Mouse (Mus musculus): ENCODE measurements around the gene Rhbdf2. TPM values are rescaled to one million over a fixed set of nuclear protein-coding genes. Genes with fewer than 3 reads are reported as not detected.
"Not testable (repeated sequence)": the region's sequence is repeated elsewhere in the genome, so short reads cannot be mapped to it uniquely, and the experiment has no call there.

Rhbdf2 gene
- total and polyA plus RNA-seq, 2 experiments from 2014 or later, result 6.1 to 19.0 TPM

DNA sequence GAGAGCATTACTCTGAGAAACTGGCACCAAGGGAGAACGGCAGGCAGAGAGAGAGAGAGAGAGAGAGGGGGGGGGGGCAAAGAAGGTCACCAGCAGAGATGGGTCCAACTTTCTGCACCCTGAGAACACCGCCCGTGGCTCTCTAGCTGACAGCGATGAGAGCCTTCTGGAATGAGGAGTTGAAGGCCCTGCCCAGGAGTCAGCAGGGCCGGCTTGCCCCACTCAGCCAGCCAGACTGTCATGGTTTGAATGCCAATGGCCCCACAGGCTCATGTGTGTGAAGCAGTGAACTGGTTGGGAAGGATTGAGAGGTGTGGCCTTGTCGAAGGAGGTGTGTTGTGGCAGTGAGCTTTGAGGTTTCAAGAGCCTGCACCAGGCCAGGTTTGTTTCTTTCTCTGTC is 13.6 kb downstream of the Rhbdf2 start:
- peaks cover 35% of the 10 kb centered on the region for H3K4me1 ChIP-seq (ENCODE audit: control insufficient read depth, insufficient read depth)
- TF ChIP-seq EP300 (IDR thresholded peaks at IDR 0.05; ENCODE audit: low read depth) (no peak), CTCF (IDR thresholded peaks at IDR 0.05; ENCODE audit: low read depth) (no peak)

DNA sequence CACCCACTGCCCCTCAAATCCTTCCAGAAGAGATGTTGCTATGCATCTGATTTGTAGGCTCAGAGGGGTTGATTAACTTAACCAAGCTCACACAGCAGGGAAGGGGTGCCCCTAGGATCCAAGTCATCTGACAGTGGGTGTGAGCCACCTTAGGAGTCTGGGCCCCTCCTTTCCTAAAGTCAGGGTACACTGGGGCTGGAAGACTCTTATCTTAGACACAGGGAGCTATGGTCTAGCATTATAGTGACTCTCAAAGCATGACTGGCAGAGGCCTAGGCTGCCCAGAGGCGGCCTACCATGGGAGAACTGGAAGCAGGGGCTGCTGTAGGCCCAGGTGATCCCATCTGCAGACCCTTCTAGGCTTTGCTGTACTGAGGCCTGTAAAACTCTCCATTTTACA is 14.3 kb downstream of the Rhbdf2 start:
- no peaks in the 10 kb centered on the region for H3K27me3 ChIP-seq (ENCODE audit: control insufficient read depth, insufficient read depth, low read length)
- H3K4me1 ChIP-seq (ENCODE audit: control insufficient read depth, insufficient read depth), result peaks cover 31% of the 10 kb centered on the region
- H3K4me2 ChIP-seq (ENCODE audit: low read depth, low read length), result no peak overlapping the region
- DNase-seq (ENCODE audit: low spot score), result no peak
- no peak overlapping the region for H3K9ac ChIP-seq (replicated peaks; ENCODE audit: low read depth, low read length)
- peaks cover 18% of the 10 kb centered on the region for H3K36me3 ChIP-seq (replicated peaks; ENCODE audit: control insufficient read depth, insufficient read depth, low read length)
- no peak for ATAC-seq (ENCODE audit: insufficient read depth, low read depth)
- no peak for TF ChIP-seq CTCF (IDR thresholded peaks at IDR 0.05; ENCODE audit: low read depth)
- TF ChIP-seq EP300 (IDR thresholded peaks at IDR 0.05; ENCODE audit: low read depth), result no peak
- H3K27ac ChIP-seq (ENCODE audit: low read depth), result no peak overlapping the region
- H3K9me3 ChIP-seq (replicated peaks; ENCODE audit: control insufficient read depth, low read length), result no peaks in the 10 kb centered on the region
- H3K4me3 ChIP-seq (ENCODE audit: low read depth, low read length), result no peak overlapping the region
- 86% methylated on average over 1 of the region's 1 CpGs for WGBS

More for the DNA sequence above, 13.6 kb downstream of the Rhbdf2 start:
- no peaks in the 10 kb centered on the region for H3K9me3 ChIP-seq (replicated peaks; ENCODE audit: control insufficient read depth, low read length)
- DNase-seq (ENCODE audit: low spot score) (no peak), ATAC-seq (ENCODE audit: insufficient read depth, low read depth) (no peak)
- no peak overlapping the region for H3K4me3 ChIP-seq (ENCODE audit: low read depth, low read length)
- H3K9ac ChIP-seq (replicated peaks; ENCODE audit: low read depth, low read length), result no peak overlapping the region
- no peak overlapping the region for H3K27ac ChIP-seq (ENCODE audit: low read depth)
- 82% methylated on average over 6 of the region's 6 CpGs for WGBS
- no peak overlapping the region for H3K4me2 ChIP-seq (ENCODE audit: low read depth, low read length)
- peaks cover 15% of the 10 kb centered on the region for H3K36me3 ChIP-seq (replicated peaks; ENCODE audit: control insufficient read depth, insufficient read depth, low read length)
- H3K27me3 ChIP-seq (ENCODE audit: control insufficient read depth, insufficient read depth, low read length), result no peaks in the 10 kb centered on the region

GRCm38 (mm10) chr11:116611883-116612282 is 14.9 kb downstream of the Rhbdf2 start:
- H3K4me3 ChIP-seq (ENCODE audit: low read depth, low read length), result no peak overlapping the region
- no peak overlapping the region for H3K27ac ChIP-seq (ENCODE audit: low read depth)
- DNase-seq (ENCODE audit: low spot score) (no peak), ATAC-seq (ENCODE audit: insufficient read depth, low read depth) (no peak)
- WGBS, result 86% methylated on average over 9 of the region's 9 CpGs
- H3K36me3 ChIP-seq (replicated peaks; ENCODE audit: control insufficient read depth, insufficient read depth, low read length), result peaks cover 22% of the 10 kb centered on the region
- H3K9ac ChIP-seq (replicated peaks; ENCODE audit: low read depth, low read length), result no peak overlapping the region
- H3K4me1 ChIP-seq (ENCODE audit: control insufficient read depth, insufficient read depth), result peaks cover 25% of the 10 kb centered on the region
- H3K4me2 ChIP-seq (ENCODE audit: low read depth, low read length), result no peak overlapping the region
- H3K27me3 ChIP-seq (ENCODE audit: control insufficient read depth, insufficient read depth, low read length), result no peaks in the 10 kb centered on the region
- TF ChIP-seq EP300 (IDR thresholded peaks at IDR 0.05; ENCODE audit: low read depth) (no peak), CTCF (IDR thresholded peaks at IDR 0.05; ENCODE audit: low read depth) (no peak)
- H3K9me3 ChIP-seq (replicated peaks; ENCODE audit: control insufficient read depth, low read length), result no peaks in the 10 kb centered on the region

GRCm38 (mm10) chr11:116611168-116611567 is 15.7 kb downstream of the Rhbdf2 start:
- DNase-seq (ENCODE audit: low spot score); H3K9ac ChIP-seq (replicated peaks; ENCODE audit: low read depth, low read length); H3K4me3 ChIP-seq (ENCODE audit: low read depth, low read length); H3K27ac ChIP-seq (ENCODE audit: low read depth); H3K27me3 ChIP-seq (ENCODE audit: control insufficient read depth, insufficient read depth, low read length); H3K9me3 ChIP-seq (replicated peaks; ENCODE audit: control insufficient read depth, low read length); H3K4me2 ChIP-seq (ENCODE audit: low read depth, low read length); ATAC-seq (ENCODE audit: insufficient read depth, low read depth): not testable (repeated sequence)
- 89% methylated on average over 9 of the region's 9 CpGs for WGBS
- Histone ChIP-seq H3K4me1 (ENCODE audit: control insufficient read depth, insufficient read depth) (peaks cover 18% of the 10 kb centered on the region), H3K36me3 (replicated peaks; ENCODE audit: control insufficient read depth, insufficient read depth, low read length) (peaks cover 28% of the 10 kb centered on the region)

GRCm38 (mm10) chr11:116609965-116610630 is 16.7 kb downstream of the Rhbdf2 start:
- H3K9ac ChIP-seq (replicated peaks; ENCODE audit: low read depth, low read length), result no peak overlapping the region
- TF ChIP-seq CTCF (IDR thresholded peaks at IDR 0.05; ENCODE audit: low read depth) (no peak), EP300 (IDR thresholded peaks at IDR 0.05; ENCODE audit: low read depth) (no peak)
- peaks cover 38% of the 10 kb centered on the region for H3K36me3 ChIP-seq (replicated peaks; ENCODE audit: control insufficient read depth, insufficient read depth, low read length)
- H3K27ac ChIP-seq (ENCODE audit: low read depth), result no peak overlapping the region
- no peak overlapping the region for H3K4me3 ChIP-seq (ENCODE audit: low read depth, low read length)
- ATAC-seq (ENCODE audit: insufficient read depth, low read depth) (no peak), DNase-seq (ENCODE audit: low spot score) (no peak)
- WGBS, result 81% methylated on average over 15 of the region's 15 CpGs
- no peaks in the 10 kb centered on the region for H3K27me3 ChIP-seq (ENCODE audit: control insufficient read depth, insufficient read depth, low read length)
- no peaks in the 10 kb centered on the region for H3K9me3 ChIP-seq (replicated peaks; ENCODE audit: control insufficient read depth, low read length)
- H3K4me2 ChIP-seq (ENCODE audit: low read depth, low read length), result no peak overlapping the region
- H3K4me1 ChIP-seq (ENCODE audit: control insufficient read depth, insufficient read depth), result 0 out of 2 replicates have a peak, but pooled peaks cover 9% of the 10 kb centered on the region

DNA sequence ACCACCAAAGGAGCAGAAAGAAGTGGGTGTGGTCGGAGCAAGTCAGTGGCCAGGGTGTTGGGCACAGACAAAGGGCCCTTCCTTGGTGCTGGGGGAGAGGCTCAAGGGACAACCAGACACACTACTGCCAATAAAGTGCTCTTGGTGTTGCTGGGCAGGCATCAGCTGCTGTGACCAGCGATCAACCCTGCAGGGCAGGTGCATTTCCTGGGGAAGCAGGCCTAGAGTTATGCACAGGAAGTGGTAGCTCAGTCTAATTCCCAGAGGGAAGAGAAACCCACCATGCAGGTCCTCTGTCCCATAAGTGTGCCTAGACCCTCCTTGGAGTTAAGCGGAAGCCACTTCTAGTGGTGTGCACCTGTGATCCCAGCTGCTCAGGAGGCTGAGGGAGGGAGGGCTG is 19.1 kb downstream of the Rhbdf2 start:
- ATAC-seq (ENCODE audit: insufficient read depth, low read depth), result no peak
- 89% methylated on average over 3 of the region's 3 CpGs for WGBS
- no peak for DNase-seq (ENCODE audit: low spot score)
- H3K36me3 ChIP-seq (replicated peaks; ENCODE audit: control insufficient read depth, insufficient read depth, low read length), result peaks cover 62% of the 10 kb centered on the region
- no peaks in the 10 kb centered on the region for H3K9me3 ChIP-seq (replicated peaks; ENCODE audit: control insufficient read depth, low read length)
- H3K9ac ChIP-seq (replicated peaks; ENCODE audit: low read depth, low read length), result no peak overlapping the region
- H3K4me1 ChIP-seq (ENCODE audit: control insufficient read depth, insufficient read depth), result no peaks in the 10 kb centered on the region
- H3K4me3 ChIP-seq (ENCODE audit: low read depth, low read length), result no peak overlapping the region
- H3K27ac ChIP-seq (ENCODE audit: low read depth), result no peak overlapping the region
- no peaks in the 10 kb centered on the region for H3K27me3 ChIP-seq (ENCODE audit: control insufficient read depth, insufficient read depth, low read length)
- TF ChIP-seq CTCF (IDR thresholded peaks at IDR 0.05; ENCODE audit: low read depth) (no peak), EP300 (IDR thresholded peaks at IDR 0.05; ENCODE audit: low read depth) (no peak)
- no peak overlapping the region for H3K4me2 ChIP-seq (ENCODE audit: low read depth, low read length)
